Mouse (Mus musculus) MEL (cell line): ENCODE measurements at regions not wholly inside any gene's neighbourhood (a gene's known extent, or its start where the extent isn't known, plus 50 kb on each side); places are given as distances from the start of the nearest gene placed in this dataset.

Source experiments
- CTCF ChIP-seq, 3 experiments: IDR thresholded peaks in 2 of 3; conservative IDR thresholded peaks in 1 of 3; 2 replicates each; pipeline ENCODE4 v1.5.1; 2011 to 2012; ENCODE audit warnings: low read length in 3 of 3, low read depth in 2 of 3, mild to moderate bottlenecking in 2 of 3, improper control_type of control experiment in 1 of 3, inconsistent platforms in 1 of 3, mixed read lengths in 1 of 3, moderate library complexity in 1 of 3; ENCODE audit not compliant: control insufficient read depth in 1 of 3, insufficient read depth in 1 of 3, poor library complexity in 1 of 3, severe bottlenecking in 1 of 3
- E2F4 ChIP-seq: IDR thresholded peaks from 2 replicates; pipeline ENCODE4 v1.6.1; 2011; ENCODE audit warnings: low read depth, low read length, improper control_type of control experiment, borderline replicate concordance
- EP300 ChIP-seq, 2 experiments: IDR thresholded peaks; 2 replicates each; pipeline ENCODE4 v1.6.1; 2011; ENCODE audit warnings: improper control_type of control experiment in 2 of 2, low read length in 2 of 2, low read depth in 1 of 2, mild to moderate bottlenecking in 1 of 2
- POLR2A ChIP-seq, 2 experiments: IDR thresholded peaks; 2 replicates each; pipeline ENCODE4 v1.6.1; 2011 to 2012; ENCODE audit warnings: low read length in 2 of 2, mild to moderate bottlenecking in 2 of 2, control low read depth in 1 of 2, improper control_type of control experiment in 1 of 2, low read depth in 1 of 2, moderate library complexity in 1 of 2; ENCODE audit not compliant: control insufficient read depth in 1 of 2, insufficient read depth in 1 of 2, poor library complexity in 1 of 2
- POLR2AphosphoS2 ChIP-seq: IDR thresholded peaks from 2 replicates; pipeline ENCODE4 v1.6.1; 2011; ENCODE audit warnings: low read length, improper control_type of control experiment
- RAD21 ChIP-seq: IDR thresholded peaks from 2 replicates; pipeline ENCODE4 v1.6.1; 2011; ENCODE audit warnings: mild to moderate bottlenecking, low read depth, low read length, improper control_type of control experiment
- TBP ChIP-seq: IDR thresholded peaks from 2 replicates; pipeline ENCODE4 v1.8.0; 2011; ENCODE audit warnings: low read depth, low read length, improper control_type of control experiment

- TF ChIP-seq CTCF (IDR thresholded peaks at IDR 0.05 in 2 of 3, conservative IDR thresholded peaks at IDR 0.05 in 1 of 3; ENCODE audit: control insufficient read depth in 1 of 3, insufficient read depth in 1 of 3, low read depth in 2 of 3, low read length in 3 of 3, poor library complexity in 1 of 3, severe bottlenecking in 1 of 3): no peak
- TF ChIP-seq EP300 (IDR thresholded peaks at IDR 0.05; ENCODE audit: low read depth in 1 of 2, low read length in 2 of 2): no peak
- TF ChIP-seq POLR2A (IDR thresholded peaks at IDR 0.05; ENCODE audit: control insufficient read depth in 1 of 2, insufficient read depth in 1 of 2, low read depth in 1 of 2, low read length in 2 of 2, poor library complexity in 1 of 2): no peak
- no peak for TF ChIP-seq E2F4
- no peak for TF ChIP-seq POLR2AphosphoS2
- no peak for TF ChIP-seq TBP
- TF ChIP-seq RAD21: no peak
These were observed 53.9 kb upstream of the Hmgcll1 start for GRCm38 (mm10) chr9:75960587-75961349.
